Mouse (Mus musculus) c-Kit-negative CD71-positive TER-119-positive erythroid progenitor cells, embryonic 14.5 days (primary cell): Measurements from ENCODE around the gene P2rx6.
"Not testable (repeated sequence)": the region's sequence is repeated elsewhere in the genome, so short reads cannot be mapped to it uniquely, and the experiment has no call there.

Source experiments
- DNase-seq: peaks from one replicate; pipeline ENCODE4 v3.0.0-alpha.2; 2013; ENCODE audit warnings: low read depth, low spot score

Gene P2rx6

DNA sequence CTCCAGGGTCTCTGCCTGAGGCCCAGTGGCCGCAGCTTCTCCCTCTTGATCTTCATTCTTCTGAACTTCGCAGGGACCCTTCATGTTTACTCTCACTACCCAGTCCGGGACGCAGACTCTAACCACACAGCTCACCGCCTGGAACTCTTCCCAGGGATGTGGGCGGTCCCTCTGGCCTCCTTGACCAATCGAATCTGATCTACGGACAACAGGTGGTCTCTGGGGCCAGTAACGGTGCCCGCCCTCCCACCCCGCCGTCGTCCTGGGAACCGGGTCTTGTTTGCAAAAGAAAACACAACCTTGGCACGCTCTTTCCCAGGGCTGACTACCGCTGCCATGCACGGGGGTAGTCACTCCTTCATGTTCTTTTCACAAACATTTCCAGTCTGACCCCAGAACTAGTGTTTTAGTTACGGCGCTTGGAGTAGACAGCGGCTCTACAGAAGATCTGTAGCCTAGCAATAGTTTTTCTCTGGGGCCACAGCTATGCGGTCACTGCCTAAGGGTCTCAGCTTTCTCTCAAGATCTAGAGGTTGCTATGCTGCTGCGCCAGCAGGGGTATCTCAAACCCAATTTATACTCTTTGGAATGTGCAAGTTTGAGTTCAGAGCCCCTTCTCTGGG is 446 bp upstream of the P2rx6 start, which contains the start of gene Lrrc74b:
Gene Lrrc74b (minus strand): TSS at position 120 of the 623 bp plus-strand sequence.
- no peak for DNase-seq

DNA sequence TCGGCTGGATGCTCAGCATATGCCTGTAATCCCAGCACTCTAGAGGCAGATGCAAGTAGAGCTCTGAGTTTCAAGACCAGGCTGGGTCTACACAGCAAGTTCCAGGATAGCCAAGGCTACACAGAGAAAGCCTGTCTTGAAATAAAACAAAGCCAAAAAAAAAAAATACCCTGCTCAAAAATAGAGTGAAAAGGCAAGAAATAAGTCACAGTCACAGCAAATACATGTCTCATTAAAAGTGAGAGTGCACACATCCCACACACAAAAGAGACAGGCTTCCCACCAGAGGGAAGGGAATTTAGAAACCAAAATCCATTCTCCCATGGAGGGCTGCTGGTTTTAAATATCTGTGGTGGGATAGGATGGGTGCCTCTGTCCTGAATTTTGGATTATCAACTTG is 1.9 kb downstream of the P2rx6 start:
- DNase-seq = no peak

DNA sequence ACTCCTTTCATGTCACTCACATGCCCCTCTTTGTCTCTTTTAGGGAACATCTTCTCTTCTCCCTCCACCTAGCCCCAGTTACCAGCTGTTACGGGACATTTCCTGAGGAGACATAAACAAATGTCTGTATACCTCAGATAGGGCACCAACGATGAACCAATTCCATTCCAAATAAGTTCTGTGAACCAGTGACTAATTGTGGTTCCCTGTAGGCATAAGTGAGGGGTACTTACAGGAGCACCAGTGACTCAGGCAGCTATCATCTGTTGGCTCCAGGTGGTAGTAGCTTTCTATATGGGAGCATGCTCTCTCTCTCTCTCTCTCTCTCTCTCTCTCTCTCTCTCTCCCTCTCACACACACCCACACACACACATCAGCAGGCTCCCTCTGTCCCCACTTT is 2.5 kb downstream of the P2rx6 start:
- no peak for DNase-seq

DNA sequence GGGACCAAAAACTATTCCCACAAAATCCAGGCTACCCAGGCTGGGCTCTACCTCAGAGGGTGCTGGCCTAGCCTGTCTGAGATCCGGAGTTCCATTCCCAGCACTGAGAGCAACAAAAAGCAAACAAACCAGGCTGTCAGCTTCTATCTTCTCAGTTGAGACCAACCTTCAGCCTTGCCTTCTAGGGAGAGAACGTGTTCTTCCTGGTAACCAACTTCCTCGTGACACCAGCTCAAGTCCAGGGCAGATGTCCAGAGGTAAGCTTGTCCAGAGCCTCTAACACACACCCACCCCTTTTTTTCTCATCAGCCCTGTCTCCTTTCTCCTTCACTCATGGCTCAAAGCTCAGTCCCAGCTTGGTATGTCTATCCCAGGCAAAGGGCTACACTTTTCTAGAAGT is 3.1 kb downstream of the P2rx6 start:
- no peak for DNase-seq

DNA sequence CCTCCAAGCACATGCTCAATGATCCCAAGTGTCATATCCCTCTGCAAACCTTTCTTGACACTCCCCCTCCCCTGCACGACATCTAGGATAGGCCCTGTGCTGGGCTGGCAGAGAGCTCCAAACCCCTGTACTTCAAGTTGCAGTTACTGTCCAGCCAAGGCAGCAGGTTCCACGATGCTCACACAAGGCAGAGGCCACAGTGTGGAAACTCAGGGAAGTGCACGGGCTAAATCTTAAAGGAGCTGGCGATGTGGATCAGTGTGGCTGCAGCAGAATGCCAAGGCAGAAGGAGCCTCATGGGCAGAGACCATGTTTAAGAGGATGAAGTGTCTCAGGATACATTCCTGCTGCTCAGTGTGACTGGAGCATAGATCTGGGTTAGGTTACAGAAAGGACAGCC is 4.5 kb downstream of the P2rx6 start:
- DNase-seq = no peak

DNA sequence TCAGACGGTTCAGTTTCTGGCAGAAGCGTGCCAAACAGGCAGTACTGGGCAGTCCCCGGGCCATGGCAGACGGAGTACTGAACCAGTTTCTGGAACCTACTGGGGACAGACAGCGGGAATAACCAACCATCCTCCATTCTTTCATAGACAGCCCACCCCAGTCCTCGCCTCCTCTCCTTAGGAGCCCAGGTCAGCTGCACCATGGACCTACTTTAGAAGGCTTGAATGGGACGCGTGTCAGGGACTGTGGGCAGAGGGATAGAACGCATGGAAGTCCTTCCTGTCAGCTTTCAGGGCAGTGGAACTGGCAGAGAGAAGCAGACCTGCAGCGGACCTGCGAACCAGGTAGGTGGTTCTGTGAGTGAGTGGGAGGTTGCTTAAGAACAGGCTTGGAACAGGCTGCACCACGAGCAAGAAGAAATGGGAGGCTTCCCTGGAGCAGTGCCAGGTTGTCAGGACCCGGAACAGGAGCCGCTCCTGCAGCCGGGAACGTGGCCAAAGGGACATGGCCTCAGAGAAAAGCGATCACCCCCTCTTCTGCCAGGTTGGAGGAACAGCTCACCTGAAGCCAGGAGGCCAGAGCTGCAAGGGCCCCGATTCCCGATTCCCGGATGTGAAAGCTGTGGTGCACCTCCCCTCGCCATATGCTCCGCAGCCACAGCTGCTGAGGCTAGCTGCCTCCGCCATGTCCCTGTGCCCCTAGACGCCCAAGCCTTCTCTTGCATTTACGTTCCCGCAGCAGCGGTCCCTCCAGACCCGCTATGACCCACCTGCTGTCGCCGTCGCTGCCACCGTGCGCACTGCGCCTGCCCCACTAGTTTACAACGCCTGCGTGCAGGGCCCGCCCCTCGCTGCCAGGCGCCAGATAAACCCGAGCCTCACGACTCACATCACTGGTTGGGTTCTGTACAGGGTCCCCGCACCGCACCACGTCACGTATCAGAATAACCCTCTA is 14.5 kb downstream of the P2rx6 start:
- DNase-seq = no peak

DNA sequence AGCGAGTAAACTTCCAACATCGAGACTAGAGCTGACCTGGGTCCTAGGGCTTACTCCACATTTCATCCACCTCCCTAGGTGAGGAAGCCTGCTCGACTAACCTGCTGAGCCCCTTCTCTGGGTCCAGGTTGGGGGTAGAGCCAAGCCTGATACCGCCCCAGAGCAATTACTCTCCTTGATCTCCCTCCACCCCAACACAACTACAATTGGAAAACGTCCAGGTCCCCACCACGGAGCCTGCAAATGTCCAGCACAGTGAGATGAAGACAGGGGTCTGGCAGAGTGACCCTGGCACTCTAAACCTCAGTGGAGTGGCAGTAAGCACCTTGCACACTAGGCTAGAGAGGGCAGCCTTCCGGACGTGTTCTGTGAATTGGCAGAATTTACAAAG is 15.1 kb downstream of the P2rx6 start:
- no peak for DNase-seq

DNA sequence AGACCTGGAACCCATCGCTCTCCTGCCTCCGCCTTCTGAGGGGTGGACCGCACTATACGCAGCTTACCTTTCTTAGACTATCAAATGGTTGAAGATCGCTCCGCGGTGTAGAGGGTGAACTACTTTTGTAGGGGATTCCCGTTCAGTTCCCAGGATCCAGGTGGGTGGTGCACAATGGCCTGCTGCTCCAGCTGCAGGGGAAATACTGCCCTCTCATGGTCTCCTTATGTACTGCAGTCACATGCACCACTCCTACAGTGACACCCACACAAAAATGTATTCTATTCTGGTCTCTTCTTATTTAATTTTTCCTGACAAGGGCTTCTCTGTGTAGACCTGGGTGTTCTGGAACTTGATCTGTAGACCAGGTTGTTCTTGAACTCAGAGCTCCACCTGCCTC is 21.4 kb downstream of the P2rx6 start, which contains the start of gene Slc7a4:
Gene Slc7a4 (minus strand): TSS at position 151 of the 400 bp plus-strand sequence.
- DNase-seq = no peak

DNA sequence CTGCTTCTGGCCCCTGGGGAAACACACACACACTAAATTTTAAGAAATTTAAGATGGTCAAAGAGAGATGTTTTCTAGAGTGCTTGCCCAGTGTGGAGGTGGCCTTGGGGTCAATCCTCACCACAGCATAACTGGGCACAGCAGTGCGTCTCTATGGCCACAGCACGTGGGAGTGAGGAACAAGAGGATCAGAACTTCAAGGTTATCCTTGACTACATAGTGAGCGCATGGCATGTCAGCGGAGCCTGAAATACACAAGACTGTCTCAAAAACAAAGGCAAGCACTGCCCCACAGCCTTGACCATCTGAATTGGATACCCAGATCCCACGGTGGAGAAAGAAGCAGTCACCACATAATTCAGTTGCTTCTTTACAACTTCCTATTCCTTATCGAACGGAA is 22.9 kb downstream of the P2rx6 start:
- no peak for DNase-seq

DNA sequence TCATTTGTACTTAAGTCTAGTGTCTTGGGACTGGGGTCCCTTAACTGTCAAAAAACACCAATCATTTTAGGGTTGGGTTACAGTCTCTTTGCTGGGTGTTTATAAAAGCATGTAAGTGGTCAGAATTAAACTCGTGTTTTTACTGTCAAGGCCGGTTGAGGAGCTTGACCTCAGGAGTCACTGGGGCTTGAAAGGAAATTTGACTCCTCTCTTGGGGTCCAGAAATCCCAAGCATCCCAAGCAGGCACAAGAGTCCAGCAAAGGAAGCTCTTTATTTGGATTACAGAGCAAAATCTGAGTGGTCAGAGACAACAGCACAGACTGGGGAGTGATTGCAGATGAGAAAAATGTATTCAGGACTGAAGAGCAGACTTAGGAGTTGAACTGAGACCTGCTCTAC is 29.0 kb downstream of the P2rx6 start:
- no peak for DNase-seq

DNA sequence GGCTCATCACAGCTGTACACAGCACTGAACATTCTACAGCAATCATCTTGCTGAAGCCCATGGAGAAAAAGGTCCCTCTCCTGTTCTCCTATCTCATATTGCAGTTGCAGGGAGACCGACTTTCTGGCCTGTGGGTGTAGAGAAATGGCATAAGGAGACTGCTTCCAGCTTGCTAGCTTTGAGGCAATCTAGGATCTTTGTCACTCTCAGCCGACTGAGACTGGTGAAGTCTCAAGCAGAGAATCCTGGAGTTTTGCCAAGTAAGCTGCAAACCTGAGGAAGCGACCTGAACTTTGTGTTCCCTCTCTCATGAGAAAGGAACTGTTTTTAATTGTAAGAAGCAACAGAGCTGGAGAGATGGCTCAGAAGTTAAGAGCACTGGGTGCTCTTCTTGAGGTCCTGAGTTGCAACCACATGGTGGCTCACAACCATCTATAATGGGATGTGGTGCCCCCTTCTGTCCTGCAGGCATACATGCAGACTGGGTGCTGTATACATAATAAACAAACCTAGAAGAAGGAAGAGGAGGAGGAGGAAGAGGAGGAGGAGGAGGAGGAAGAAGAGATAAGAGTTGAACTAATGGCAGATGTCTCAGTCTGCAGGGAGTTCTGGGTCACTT is 39.4 kb downstream of the P2rx6 start:
- no peak for DNase-seq

DNA sequence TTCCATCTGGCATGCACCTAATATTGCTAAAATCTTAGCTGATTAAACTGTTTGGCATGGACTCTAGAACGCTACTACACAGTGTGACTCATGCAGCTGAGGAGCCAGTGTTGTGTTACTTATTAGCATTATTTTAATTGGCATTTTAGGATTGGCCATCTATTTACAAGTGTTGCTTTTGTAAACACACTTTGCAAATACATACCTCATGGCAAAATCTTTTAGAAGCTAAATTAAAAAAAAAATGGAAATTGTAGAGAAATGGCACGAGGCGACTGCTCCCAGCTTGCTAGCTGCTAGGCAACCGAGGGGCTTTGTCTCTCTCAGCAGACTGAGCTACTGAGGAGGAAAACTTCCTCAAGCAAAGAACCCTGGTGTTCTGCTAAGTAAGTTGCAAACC is 43.3 kb downstream of the P2rx6 start:
- no peak for DNase-seq

DNA sequence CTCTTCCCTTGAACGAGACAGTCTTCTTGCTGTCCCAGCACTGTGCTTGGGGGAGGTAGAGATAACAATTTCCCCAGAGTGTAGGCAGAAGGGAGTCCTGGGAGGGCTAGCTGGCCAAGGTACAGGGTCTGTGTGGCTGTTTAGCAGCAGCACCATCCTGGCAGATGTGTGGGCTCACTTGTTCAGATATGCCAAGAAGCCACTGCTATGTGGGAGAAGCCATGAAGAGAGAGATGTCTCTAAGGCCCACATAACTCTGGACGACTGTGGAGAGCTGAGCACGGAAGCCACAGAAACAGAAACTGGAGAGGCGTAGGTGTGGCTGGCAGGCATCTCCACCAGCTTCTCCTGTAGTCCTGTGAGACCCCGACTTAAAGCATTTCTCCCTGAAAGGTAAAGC is 44.0 kb downstream of the P2rx6 start:
- no peak for DNase-seq

DNA sequence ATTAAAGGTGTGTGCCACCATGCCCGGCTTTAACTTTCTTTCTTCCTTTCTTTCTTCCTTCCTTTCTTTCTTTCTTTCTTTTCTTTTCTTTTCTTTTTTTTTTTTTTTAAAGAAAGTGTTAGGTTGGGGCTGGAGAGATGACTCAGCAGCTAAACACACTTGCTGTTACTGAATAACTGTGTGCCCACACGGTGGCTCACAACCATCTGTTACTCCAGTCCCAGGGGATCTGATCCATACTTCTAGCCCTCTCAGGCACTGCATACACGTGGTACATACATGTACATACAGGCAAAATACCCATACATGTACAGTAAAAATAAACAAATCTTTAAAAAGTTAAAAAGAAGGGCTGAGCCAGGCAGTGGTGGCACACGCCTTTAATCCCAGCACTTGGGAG is 49.7 kb downstream of the P2rx6 start:
- DNase-seq = no peak

DNA sequence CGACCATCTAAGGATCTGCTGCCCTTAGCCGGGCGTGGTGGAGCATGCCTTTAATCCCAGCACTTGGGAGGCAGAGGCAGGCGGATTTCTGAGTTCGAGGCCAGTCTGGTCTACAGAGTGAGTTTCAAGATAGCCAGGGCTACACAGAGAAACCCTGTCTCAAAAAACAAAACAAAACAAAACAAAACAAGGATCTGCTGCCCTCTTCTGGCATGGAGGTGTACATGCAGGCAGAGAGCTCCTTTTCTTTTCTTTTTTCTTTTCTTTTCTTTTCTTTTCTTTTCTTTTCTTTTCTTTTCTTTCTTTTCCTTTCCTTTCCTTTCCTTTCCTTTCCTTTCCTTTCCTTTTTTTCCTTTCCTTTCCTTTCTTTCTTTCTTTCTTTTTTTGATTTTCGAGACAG is 53.1 kb downstream of the P2rx6 start:
- DNase-seq = not testable (repeated sequence)

DNA sequence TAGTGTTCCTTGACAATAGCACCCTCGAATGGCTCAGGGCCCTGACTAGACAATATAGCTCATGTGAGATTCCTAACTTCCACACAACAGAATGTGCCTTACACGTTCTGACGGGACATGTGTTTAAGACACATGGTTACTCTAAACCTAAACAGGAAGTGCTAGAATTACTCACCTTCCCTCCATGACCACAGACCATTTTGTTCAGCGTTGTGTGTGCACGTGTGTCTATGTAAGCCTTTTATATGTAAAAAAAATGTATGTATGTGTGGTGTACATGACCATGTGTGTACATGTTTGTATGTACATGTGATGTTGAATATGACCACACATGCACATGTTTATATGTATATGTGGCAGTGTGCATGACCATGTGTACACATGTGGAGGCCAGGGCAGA is 54.5 kb downstream of the P2rx6 start:
- no peak for DNase-seq

DNA sequence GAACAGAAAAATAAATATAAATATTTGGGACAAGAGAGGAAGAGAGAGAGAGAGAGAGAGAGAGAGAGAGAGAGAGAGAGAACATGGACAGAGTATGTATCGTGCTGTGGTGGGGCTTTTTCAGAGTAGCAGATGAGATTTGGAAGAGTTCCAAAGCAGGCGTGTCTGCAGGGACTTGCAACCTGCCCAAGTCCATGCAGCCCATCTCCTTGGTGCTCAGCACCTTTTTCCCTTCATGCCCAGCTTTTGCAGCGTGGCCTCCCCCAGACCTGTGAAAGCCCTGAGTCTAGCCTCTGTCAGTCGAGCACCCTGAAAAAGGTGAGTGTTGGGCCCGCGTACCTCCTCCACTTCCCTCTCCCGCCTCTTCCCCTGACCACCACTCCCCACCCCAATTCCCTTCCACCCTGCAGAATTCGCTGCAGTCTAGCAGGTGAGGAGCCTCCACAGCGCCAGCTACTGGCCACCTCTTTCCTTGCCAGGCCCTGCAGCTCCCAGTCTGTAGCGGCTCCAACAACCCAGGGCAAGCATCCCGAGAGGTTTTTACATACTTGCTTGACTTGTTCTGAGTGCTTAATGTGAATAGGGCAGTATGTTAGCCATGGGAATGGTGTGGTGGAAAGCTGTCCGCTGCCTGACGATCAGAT is 56.4 kb downstream of the P2rx6 start:
- DNase-seq = no peak

DNA sequence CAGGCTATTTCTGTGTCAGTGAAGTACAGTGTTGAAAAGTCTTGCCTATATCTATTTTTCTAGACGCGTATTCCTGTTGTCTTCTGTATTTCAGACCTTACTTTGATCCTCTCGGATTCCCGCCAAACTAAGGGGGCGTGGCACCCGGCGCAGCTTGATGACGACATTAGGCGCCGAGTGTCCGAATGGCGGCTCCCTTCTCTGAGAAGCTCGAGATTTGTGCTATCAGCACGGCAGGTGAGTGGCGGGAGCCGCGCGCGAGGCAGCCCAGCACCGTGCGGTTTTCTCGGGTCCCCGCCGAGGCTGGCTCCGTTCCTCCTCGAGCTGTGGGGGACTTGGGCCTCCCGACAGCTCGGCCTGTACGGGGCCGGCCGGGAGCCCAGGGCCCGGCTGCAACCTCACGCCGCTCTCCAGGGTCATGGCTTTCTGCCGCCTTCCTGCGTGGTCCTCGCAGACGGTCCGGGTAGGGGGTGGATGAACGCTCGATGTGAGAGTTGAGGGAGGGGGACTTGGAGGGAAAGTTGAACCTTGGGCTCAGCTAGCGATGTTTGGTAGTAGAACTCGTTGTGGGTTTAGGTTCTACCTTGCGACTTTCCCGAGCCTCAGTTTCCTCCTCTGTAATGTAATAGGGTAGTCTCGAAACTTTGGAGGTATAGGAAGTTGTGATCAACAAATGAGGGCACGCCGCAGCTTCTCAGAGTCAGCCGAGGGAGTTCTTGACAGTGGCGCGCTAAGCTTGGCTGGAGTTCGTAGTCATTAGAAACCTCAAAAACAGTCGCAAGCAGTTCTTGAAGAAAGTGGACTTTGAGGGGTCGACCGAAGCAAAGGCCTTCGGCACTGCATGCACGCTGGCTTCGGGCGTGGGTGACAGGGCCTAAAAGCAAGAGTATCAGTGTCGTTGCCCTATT is 57.8 kb downstream of the P2rx6 start, which contains the start of gene Smpd4:
Gene Smpd4 (plus strand): TSS at position 157 of the 908 bp plus-strand sequence.
- peak; percentile 87 for DNase-seq

DNA sequence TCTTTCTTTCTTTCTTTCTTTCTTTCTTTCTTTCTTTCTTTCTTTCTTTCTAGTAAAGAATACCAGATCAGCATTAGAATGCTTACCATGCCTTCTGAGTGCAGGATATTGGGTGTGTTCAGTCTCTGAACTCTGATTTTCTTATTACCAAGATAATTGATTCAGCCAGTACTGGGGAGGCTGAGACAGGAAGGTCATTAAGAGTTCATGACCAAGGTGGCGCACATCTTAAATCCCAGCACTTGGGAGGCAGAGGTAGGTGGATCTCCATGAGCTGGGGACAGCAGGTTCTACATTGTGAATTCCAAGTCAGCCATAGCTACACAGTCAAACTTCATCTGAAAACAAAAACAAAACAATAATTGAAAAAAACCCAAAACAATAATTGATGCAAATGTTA is 60.3 kb downstream of the P2rx6 start:
- no peak for DNase-seq

DNA sequence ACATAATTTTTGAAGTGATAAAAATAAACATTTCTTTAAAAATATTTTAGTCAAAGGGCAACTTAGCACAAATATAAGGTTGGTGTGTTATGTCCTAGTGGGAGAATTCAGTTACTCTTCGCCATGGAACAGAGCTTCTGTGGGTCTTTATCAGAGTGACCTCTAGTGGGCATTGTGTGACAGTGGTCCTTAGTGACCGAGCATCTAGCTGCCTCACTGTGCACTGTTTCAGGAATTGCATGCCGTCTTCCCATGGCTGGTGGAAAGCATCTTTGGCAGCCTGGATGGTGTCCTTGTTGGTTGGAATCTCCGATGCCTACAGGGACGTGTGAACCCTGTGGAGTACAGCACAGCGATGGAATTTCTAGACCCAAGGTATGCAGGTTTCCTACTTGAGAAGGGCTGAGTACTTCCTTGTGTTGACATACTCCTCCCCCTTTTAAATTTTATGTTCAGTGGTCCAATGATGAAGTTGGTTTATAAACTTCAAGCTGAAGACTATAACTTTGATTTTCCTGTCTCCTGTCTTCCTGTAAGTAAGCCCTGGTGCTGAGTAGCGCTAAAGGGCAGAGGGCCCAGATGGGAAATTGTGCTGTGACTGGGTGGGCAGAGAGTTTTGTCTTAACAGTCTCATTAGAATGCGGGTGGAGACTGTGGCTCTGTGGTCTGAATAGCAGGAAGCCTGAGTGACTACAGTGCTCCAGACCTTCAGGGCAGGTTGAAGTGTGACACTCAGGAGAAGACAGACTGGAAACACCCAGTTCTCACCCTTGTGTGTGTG is 64.0 kb downstream of the P2rx6 start:
- DNase-seq = no peak
